ENCODE assay signal across 23 mouse cellular contexts in genomic region chr7:143318512-143318911, GRCm38 (mm10).
DNase-seq lines count a peak whose midpoint lies in the region; ATAC-seq and TF ChIP-seq lines count a peak whose summit lies in the region.
"Had no signal": no experiment of that assay in that cellular context is flagged by ENCODE, and none has a peak within 500 bp of the region (broad histone marks: within the 10 kb centered on the region; RNA-seq: fewer than 3 reads in every experiment).

No protein-coding gene starts in this region.

- no peaks in the 10 kb centered on the region for H3K9me3 ChIP-seq in kidney, embryonic 15.5 days (replicated peaks)
- no peaks in the 10 kb centered on the region for H3K9me3 ChIP-seq in kidney, postnatal 0 days (replicated peaks; ENCODE audit: low read length)
- H3K9me3 ChIP-seq: embryonic facial prominence, embryonic 13.5 days; embryonic facial prominence, embryonic 15.5 days; forebrain, embryonic 10.5 days; forebrain, embryonic 12.5 days had no signal

- no peak overlapping the region for H3K9ac ChIP-seq in kidney, embryonic 15.5 days
- H3K9ac ChIP-seq in kidney, postnatal 0 days (ENCODE audit: low read depth, low read length): no peak overlapping the region
- H3K9ac ChIP-seq: embryonic facial prominence, embryonic 13.5 days; embryonic facial prominence, embryonic 15.5 days; forebrain, embryonic 12.5 days had no signal

- 18% methylated on average over 5 of the region's 5 CpGs for WGBS in kidney, embryonic 15.5 days
- 16% methylated on average over 5 of the region's 5 CpGs for WGBS in kidney, postnatal 0 days
- 66% methylated on average over 5 of the region's 5 CpGs for WGBS in kidney, adult 2 months

- H3K27me3 ChIP-seq in kidney, embryonic 15.5 days: no peaks in the 10 kb centered on the region
- H3K27me3 ChIP-seq in kidney, postnatal 0 days (ENCODE audit: insufficient read depth, low read length): no peaks in the 10 kb centered on the region
- no peaks in the 10 kb centered on the region for H3K27me3 ChIP-seq in kidney, adult 2 months (replicated peaks; ENCODE audit: control insufficient read depth, insufficient read depth, low read length)
- H3K27me3 ChIP-seq: embryonic facial prominence, embryonic 13.5 days; embryonic facial prominence, embryonic 15.5 days had no signal

- H3K4me2 ChIP-seq in kidney, embryonic 15.5 days: no peak overlapping the region
- H3K4me2 ChIP-seq in kidney, postnatal 0 days (ENCODE audit: low read length): no peak overlapping the region
- H3K4me2 ChIP-seq: embryonic facial prominence, embryonic 13.5 days; embryonic facial prominence, embryonic 15.5 days; forebrain, embryonic 12.5 days had no signal

- TF ChIP-seq CTCF in gastrocnemius, adult 2 months (IDR thresholded peaks at IDR 0.05): no peak
- no peak for TF ChIP-seq CTCF in kidney, postnatal 0 days (IDR thresholded peaks at IDR 0.05; ENCODE audit: low read depth)
- TF ChIP-seq CTCF in kidney, adult 2 months (conservative IDR thresholded peaks at IDR 0.05; ENCODE audit: insufficient read depth, insufficient read length, low read depth, low read length): no peak

- peak; percentile 61; the same call in 1 of the 2 replicates for ATAC-seq in kidney, embryonic 15.5 days (replicated peaks; ENCODE audit: low FRiP score)
- ATAC-seq in kidney, postnatal 0 days (replicated peaks; ENCODE audit: low FRiP score, low read depth): no peak
- ATAC-seq in megakaryocyte progenitor cell, adult 5-6 weeks (replicated peaks; ENCODE audit: poor library complexity): no peak
- ATAC-seq: forebrain, embryonic 14.5 days; forebrain, embryonic 16.5 days had no signal

- intact Hi-C loops in gastrocnemius, adult 2 months (cut with DNase I): no loop called here
- intact Hi-C loops in gastrocnemius, postnatal 36 days (cut with DNase I): loop anchor here (5.0 kb wide), 1 partner anchor 144 kb away; the partner anchor contains the start of gene Cdkn1c

- no peak overlapping the region for H3K4me3 ChIP-seq in gastrocnemius, adult 2 months
- H3K4me3 ChIP-seq in kidney, embryonic 15.5 days (replicated peaks): no peak overlapping the region
- H3K4me3 ChIP-seq in kidney, postnatal 0 days (replicated peaks; ENCODE audit: low read depth, low read length): no peak overlapping the region
- H3K4me3 ChIP-seq in kidney, adult 2 months (ENCODE audit: insufficient read depth, low read depth, low read length): no peak overlapping the region
- H3K4me3 ChIP-seq: embryonic facial prominence, embryonic 13.5 days; embryonic facial prominence, embryonic 15.5 days; erythroblast, embryonic 14.5 days; forebrain, embryonic 10.5 days; forebrain, embryonic 12.5 days had no signal

- peak; percentile 53 for DNase-seq in gastrocnemius, adult 2 months
- no peak for DNase-seq in gastrocnemius, postnatal 36 days
- no peak for DNase-seq in kidney, postnatal 4 days
- DNase-seq in kidney, postnatal 0 days (ENCODE audit: low spot score): peak; percentile 46
- DNase-seq in kidney, adult 2 months: no peak
- DNase-seq: adrenal gland, adult 2 months; adrenal gland, postnatal 10 days; adrenal gland, postnatal 25 days; cerebellum, adult 11 months; cerebellum, adult 18-20 months; cerebellum, adult 8-10 months; cerebellum, adult 9-11 months; cerebellum, postnatal 14 days; cerebellum, postnatal 36 days had no signal

- no peaks in the 10 kb centered on the region for H3K36me3 ChIP-seq in kidney, embryonic 15.5 days
- H3K36me3 ChIP-seq in kidney, postnatal 0 days (ENCODE audit: insufficient read depth, low read length): no peaks in the 10 kb centered on the region
- H3K36me3 ChIP-seq in kidney, adult 2 months (ENCODE audit: control insufficient read depth, insufficient read depth, low read length): no peaks in the 10 kb centered on the region
- H3K36me3 ChIP-seq: embryonic facial prominence, embryonic 13.5 days; embryonic facial prominence, embryonic 15.5 days; forebrain, embryonic 10.5 days; forebrain, embryonic 12.5 days had no signal

- peaks cover 50% of the 10 kb centered on the region for H3K4me1 ChIP-seq in kidney, embryonic 15.5 days
- H3K4me1 ChIP-seq in kidney, postnatal 0 days (replicated peaks; ENCODE audit: insufficient read depth, low read length): peaks cover 13% of the 10 kb centered on the region; the same call in 1 of the 2 replicates
- H3K4me1 ChIP-seq in kidney, adult 2 months (ENCODE audit: control insufficient read depth, insufficient read depth, low read length): no peaks in the 10 kb centered on the region
- H3K4me1 ChIP-seq: forebrain, embryonic 12.5 days had no signal

- TF ChIP-seq POLR2A in kidney, adult 2 months (IDR thresholded peaks at IDR 0.05; ENCODE audit: low read depth, low read length): no peak

- H3K27ac ChIP-seq in gastrocnemius, adult 2 months: no peak overlapping the region
- no peak overlapping the region for H3K27ac ChIP-seq in kidney, embryonic 15.5 days
- no peak overlapping the region for H3K27ac ChIP-seq in kidney, postnatal 0 days
- no peak overlapping the region for H3K27ac ChIP-seq in kidney, adult 2 months (ENCODE audit: insufficient read depth, low read depth, low read length)
- H3K27ac ChIP-seq: embryonic facial prominence, embryonic 13.5 days; embryonic facial prominence, embryonic 15.5 days; forebrain, embryonic 10.5 days; forebrain, embryonic 12.5 days had no signal

Comparison
In these comparisons a context has a peak if more than half of its experiments do, and no peak if none do; other contexts are left out.
1. DNase-seq: peak in gastrocnemius, adult 2 months (single experiment) and kidney, postnatal 0 days (single experiment); none in gastrocnemius, postnatal 36 days (0 of 2), kidney, postnatal 4 days (0 of 2) and kidney, adult 2 months (single experiment).